Mouse (Mus musculus) C2C12 (cell line): Measurements from ENCODE around the gene Egln3. TPM values are rescaled to one million over a fixed set of nuclear protein-coding genes. Genes with fewer than 3 reads are reported as not detected.

Experiments
- H3K27me3 ChIP-seq: one replicate; pipeline ENCODE4 v1.6.1; 2011; ENCODE audit not compliant: control insufficient read depth, insufficient read depth, insufficient read length
- H3K36me3 ChIP-seq: one replicate; pipeline ENCODE4 v1.6.1; 2011; ENCODE audit not compliant: control insufficient read depth, insufficient read depth
- H3K4me3 ChIP-seq: one replicate; pipeline ENCODE4 v1.5.1; 2011; ENCODE audit warnings: mild to moderate bottlenecking, control low read depth; ENCODE audit not compliant: poor library complexity, insufficient read depth, severe bottlenecking
- H3K79me2 ChIP-seq: one replicate; pipeline ENCODE4 v1.6.1; 2011; ENCODE audit not compliant: control insufficient read depth, insufficient read depth
- H3K79me3 ChIP-seq: one replicate; pipeline ENCODE4 v1.6.1; 2011; ENCODE audit warnings: low read depth, control low read depth
- H3ac ChIP-seq: one replicate; pipeline ENCODE3; 2011; ENCODE audit warnings: low read depth; ENCODE audit not compliant: control insufficient read depth, insufficient read length
- CEBPB ChIP-seq: IDR thresholded peaks from one replicate; pipeline ENCODE4 v1.6.1; 2011; ENCODE audit warnings: low read depth, mild to moderate bottlenecking, control low read depth, moderate library complexity
- CTCF ChIP-seq: IDR thresholded peaks from one replicate; pipeline ENCODE4 v1.5.1; 2011; ENCODE audit not compliant: control insufficient read depth, insufficient read depth, insufficient read length
- FOSL1 ChIP-seq: IDR thresholded peaks from one replicate; pipeline ENCODE4 v1.8.0; 2011; ENCODE audit warnings: mild to moderate bottlenecking, low read length; ENCODE audit not compliant: poor library complexity, insufficient read depth, severe bottlenecking
- MAX ChIP-seq: IDR thresholded peaks from one replicate; pipeline ENCODE4 v1.6.1; 2011; ENCODE audit warnings: mild to moderate bottlenecking, control low read depth
- MYOD1 ChIP-seq: IDR thresholded peaks from one replicate; pipeline ENCODE4 v1.6.1; 2011; ENCODE audit warnings: low read depth; ENCODE audit not compliant: control insufficient read depth, insufficient read length
- MYOG ChIP-seq: IDR thresholded peaks from one replicate; pipeline ENCODE4 v1.6.1; 2011; ENCODE audit not compliant: control insufficient read depth, insufficient read length; ENCODE audit errors: extremely low read depth
- USF1 ChIP-seq: IDR thresholded peaks from one replicate; pipeline ENCODE4 v1.6.1; 2011; ENCODE audit warnings: low read depth, mild to moderate bottlenecking, control low read depth, moderate library complexity
- long read RNA-seq, 2 experiments: library from polyadenylated mRNA; unstranded; transcript quantifications; one replicate each; pipeline ENCODE4 v2.0.0; 2019 to 2020
- polyA plus RNA-seq: library from polyadenylated mRNA; unstranded; fragments of >200 nt; fragmentation: generic; extraction: Trizol; gene quantifications from one replicate; pipeline ENCODE4 v1.2.1, GENCODE M21; 2012; ENCODE audit warnings: missing spikeins

Gene Egln3
- polyA plus RNA-seq: 46.5 TPM
- long read RNA-seq, experiment 1, transcript Egln3-201 (5 exons, 2,662 nt): major isoform, 9 of 10 reads
- long read RNA-seq, experiment 1, partial matches to known transcripts: 0 of 10 reads
- long read RNA-seq, experiment 1, other reads (novel, unspliced or antisense): 1 of 10 reads
- long read RNA-seq, experiment 2, transcript Egln3-201 (5 exons, 2,662 nt): major isoform, 165 of 174 reads
- long read RNA-seq, experiment 2, partial matches to known transcripts: 1 of 174 reads
- long read RNA-seq, experiment 2, other reads (novel, unspliced or antisense): 8 of 174 reads

DNA sequence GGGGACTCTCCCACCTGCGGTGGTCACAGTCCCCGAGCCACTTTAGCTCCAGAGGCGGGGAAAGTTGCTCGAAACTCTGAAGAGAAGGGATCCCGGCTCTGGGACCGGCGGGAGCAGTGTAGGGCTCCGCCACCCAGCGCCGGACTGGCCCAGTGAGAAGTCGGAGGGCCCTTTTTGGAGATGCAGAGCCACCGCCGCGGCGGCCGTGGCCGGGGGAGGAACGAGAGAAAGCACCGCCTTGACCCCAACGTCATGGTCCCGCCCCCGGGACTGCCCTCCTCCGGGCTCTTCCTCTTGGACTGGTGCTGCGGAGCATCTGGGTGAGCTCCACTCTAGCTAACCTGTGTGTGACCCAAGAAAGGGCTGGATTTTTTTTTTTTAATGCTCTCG is at the start of gene Egln3:
TSS of gene Egln3 (minus strand) at position 205 of the 390 bp plus-strand sequence.
- peaks cover 29% of the 10 kb centered on the region for H3K79me3 ChIP-seq
- peaks cover 49% of the 10 kb centered on the region for H3K79me2 ChIP-seq
- H3K36me3 ChIP-seq: no peaks in the 10 kb centered on the region
- TF ChIP-seq USF1 (no peak), MYOG (no peak), CTCF (no peak), FOSL1 (no peak), CEBPB (no peak), MAX (no peak), MYOD1 (no peak)
- H3ac ChIP-seq: peak within 1 kb of the TSS; percentile 67
- no peaks in the 10 kb centered on the region for H3K27me3 ChIP-seq
- peak within 1 kb of the TSS; percentile 68 for H3K4me3 ChIP-seq

DNA sequence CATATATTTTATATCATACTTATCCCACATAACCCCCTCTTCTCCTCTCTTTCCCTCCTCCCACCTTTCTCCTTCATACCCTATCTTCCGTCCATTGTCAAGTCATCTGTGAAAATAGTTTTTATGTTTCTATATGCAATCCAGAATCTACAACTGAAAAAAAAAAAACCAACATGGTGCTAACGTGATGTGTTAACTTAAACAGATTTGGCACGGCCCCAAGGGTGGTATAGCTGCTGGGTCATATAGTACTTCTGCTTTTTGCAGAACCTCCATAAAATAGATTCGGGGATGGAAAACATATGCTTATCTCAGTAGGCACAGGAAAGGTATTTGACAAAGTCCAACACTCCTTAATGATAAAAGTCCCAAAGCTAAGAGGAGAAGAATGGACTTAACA is 49.8 kb upstream of the Egln3 start:
- TF ChIP-seq CTCF (no peak), MYOD1 (no peak), USF1 (no peak), MAX (no peak)
- Histone ChIP-seq H3K27me3 (no peaks in the 10 kb centered on the region), H3ac (no peak overlapping the region), H3K79me2 (no peaks in the 10 kb centered on the region), H3K36me3 (no peaks in the 10 kb centered on the region), H3K79me3 (no peaks in the 10 kb centered on the region), H3K4me3 (no peak overlapping the region)

DNA sequence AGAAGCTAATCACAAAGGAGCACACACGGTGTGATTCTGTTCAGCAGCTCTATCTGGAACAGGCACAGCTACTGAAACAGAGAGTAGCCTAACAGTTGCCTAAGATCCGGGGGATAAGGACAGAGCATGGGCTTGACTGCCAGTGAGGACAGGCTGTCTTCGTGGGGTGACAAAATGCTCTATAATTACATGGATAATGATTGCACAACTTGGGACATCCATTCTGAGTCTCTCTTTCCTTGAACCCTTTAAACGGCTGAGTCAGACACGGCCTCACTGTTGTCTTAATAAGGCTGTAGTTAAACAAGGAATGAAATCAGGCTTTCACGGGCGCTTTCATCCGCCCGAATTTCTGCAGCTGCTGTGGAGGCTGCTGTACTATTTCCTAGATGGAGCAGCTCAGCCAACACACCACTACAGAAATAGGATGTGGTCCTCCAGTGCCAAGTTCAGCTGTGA is 48.3 kb upstream of the Egln3 start:
- Histone ChIP-seq H3K36me3 (no peaks in the 10 kb centered on the region), H3ac (no peak overlapping the region), H3K79me3 (no peaks in the 10 kb centered on the region), H3K4me3 (no peak overlapping the region), H3K79me2 (no peaks in the 10 kb centered on the region), H3K27me3 (no peaks in the 10 kb centered on the region)
- TF ChIP-seq MYOG (no peak), CEBPB (peak; percentile 73), MAX (no peak)

DNA sequence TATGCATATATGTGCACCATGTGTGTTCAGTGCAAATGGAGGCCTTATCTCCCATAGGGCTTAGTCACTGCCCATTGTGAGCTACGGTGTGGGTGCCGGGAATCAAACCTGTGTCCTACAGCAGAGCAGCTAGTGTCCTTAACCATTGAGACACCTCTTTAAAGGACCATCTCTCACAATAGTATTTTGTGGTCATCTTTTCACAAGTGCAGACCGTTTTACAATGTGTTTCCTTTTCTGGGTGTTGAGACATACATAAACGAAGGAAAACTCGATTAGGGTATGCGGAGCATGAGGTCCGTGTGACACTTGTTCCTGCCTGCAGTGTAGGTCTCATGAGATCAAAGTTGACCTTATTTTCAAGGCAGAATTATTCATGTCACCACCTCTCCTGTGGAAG is 44.2 kb upstream of the Egln3 start:
- H3K4me3 ChIP-seq: no peak overlapping the region
- no peaks in the 10 kb centered on the region for H3K27me3 ChIP-seq
- no peaks in the 10 kb centered on the region for H3K79me2 ChIP-seq
- TF ChIP-seq MYOG (no peak), CTCF (no peak), MYOD1 (no peak), FOSL1 (no peak)
- no peaks in the 10 kb centered on the region for H3K79me3 ChIP-seq
- H3K36me3 ChIP-seq: no peaks in the 10 kb centered on the region
- no peak overlapping the region for H3ac ChIP-seq

DNA sequence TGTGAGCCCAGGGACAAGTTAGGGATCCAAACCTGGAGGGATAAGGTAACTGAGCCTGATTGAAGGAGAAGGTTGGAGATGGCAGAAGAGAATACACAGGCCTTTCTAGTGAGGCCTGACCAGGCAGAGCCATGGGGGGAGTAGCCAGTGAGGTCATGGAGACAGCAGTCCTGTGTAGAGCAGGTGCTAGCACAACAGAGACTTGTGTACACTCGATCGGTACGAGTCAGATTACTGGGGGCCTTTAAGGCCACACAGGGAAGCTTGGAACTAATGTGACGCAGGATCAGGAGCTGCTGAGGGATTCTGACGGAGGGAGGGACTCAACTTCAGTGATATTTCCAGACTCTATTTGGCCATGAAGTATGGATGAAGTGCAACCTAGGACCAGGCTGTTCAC is 39.5 kb upstream of the Egln3 start:
- no peaks in the 10 kb centered on the region for H3K27me3 ChIP-seq
- H3ac ChIP-seq: no peak overlapping the region
- no peaks in the 10 kb centered on the region for H3K79me2 ChIP-seq
- TF ChIP-seq MYOG (no peak), CEBPB (no peak), FOSL1 (no peak), CTCF (no peak), MAX (no peak), USF1 (no peak), MYOD1 (no peak)
- no peaks in the 10 kb centered on the region for H3K36me3 ChIP-seq
- no peak overlapping the region for H3K4me3 ChIP-seq
- H3K79me3 ChIP-seq: no peaks in the 10 kb centered on the region

DNA sequence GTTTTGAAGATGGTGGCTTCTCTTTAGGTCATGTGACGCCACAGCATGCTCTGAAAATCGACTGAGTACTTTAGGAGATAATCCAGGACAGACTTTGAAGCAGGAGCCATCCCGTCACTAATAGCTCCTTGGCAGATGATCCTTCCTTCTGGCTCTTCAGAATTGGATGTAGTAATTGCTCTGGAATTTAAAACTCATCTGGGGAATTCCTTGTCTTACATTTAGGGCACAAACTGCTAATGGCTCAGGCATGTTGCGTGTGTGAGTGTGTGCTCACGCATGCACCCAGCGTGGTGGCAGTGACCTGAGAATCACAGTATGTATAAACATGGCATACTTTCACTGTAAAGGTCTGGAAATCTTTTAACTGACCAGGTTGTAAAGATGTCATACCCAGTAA is 38.3 kb upstream of the Egln3 start:
- no peaks in the 10 kb centered on the region for H3K27me3 ChIP-seq
- H3K4me3 ChIP-seq: no peak overlapping the region
- TF ChIP-seq MAX: no peak
- TF ChIP-seq USF1: peak; percentile 41
- no peak for TF ChIP-seq MYOG
- H3K79me2 ChIP-seq: no peaks in the 10 kb centered on the region
- no peak overlapping the region for H3ac ChIP-seq
- H3K36me3 ChIP-seq: no peaks in the 10 kb centered on the region
- no peaks in the 10 kb centered on the region for H3K79me3 ChIP-seq
